ENCODE assay signal across 26 mouse cellular contexts in the genomic region with DNA sequence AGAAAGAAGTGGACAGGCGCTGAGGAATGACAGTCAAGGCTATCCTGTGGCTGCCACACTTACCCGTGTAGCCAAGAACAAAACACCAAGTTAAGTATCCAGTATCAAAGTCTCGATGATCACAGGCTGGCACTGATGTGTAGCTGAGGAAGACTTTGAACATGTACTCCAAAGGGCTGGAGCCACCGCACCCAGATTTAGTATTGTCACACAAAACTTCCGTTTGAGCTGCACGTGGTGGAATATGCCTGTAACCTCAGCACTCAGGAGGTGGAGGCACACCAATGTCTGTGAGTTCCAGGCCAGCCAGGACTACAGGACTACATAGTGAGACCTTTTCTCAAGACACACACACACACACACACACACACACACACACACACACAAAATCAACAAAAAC. TPM values are rescaled to one million over a fixed set of nuclear protein-coding genes. Genes with fewer than 3 reads are reported as not detected.
DNase-seq lines count a peak whose midpoint lies in the region; ATAC-seq and TF ChIP-seq lines count a peak whose summit lies in the region.
"Had no signal": no experiment of that assay in that cellular context is flagged by ENCODE, and none has a peak within 500 bp of the region (broad histone marks: within the 10 kb centered on the region; RNA-seq: fewer than 3 reads in every experiment).

No protein-coding gene starts in this region.

- no peak for TF ChIP-seq CTCF in small intestine, adult 2 months (IDR thresholded peaks at IDR 0.05; ENCODE audit: extremely low read depth, insufficient read length, insufficient replicate concordance, low read depth, low read length)

- H3K9ac ChIP-seq in liver, embryonic 12.5 days = no peak overlapping the region
- H3K9ac ChIP-seq: embryonic facial prominence, embryonic 13.5 days; embryonic facial prominence, embryonic 15.5 days; forebrain, embryonic 12.5 days had no signal

- no peak overlapping the region for H3K4me2 ChIP-seq in liver, embryonic 12.5 days
- H3K4me2 ChIP-seq: embryonic facial prominence, embryonic 13.5 days; embryonic facial prominence, embryonic 15.5 days; forebrain, embryonic 12.5 days had no signal

- DNase-seq in CD4-positive helper T cell, adult 2 months (ENCODE audit: low read depth, low spot score) = peak; percentile 50
- DNase-seq in T-cell, adult 2 months (ENCODE audit: low spot score) = peak; percentile 34
- no peak for DNase-seq in frontal cortex, postnatal 10 days (ENCODE audit: low spot score in 2 of 2)
- DNase-seq: adrenal gland, adult 2 months; adrenal gland, postnatal 10 days; adrenal gland, postnatal 25 days; cerebellum, adult 11 months; cerebellum, adult 18-20 months; cerebellum, adult 8-10 months; cerebellum, adult 9-11 months; cerebellum, postnatal 14 days; cerebellum, postnatal 36 days; embryo, embryonic 11 days had no signal

- peak overlapping the region; percentile 13; the same call in 1 of the 2 replicates for H3K27ac ChIP-seq in small intestine, adult 2 months (ENCODE audit: insufficient read depth, low read depth, low read length)
- no peak overlapping the region for H3K27ac ChIP-seq in liver, embryonic 12.5 days
- H3K27ac ChIP-seq: embryonic facial prominence, embryonic 13.5 days; embryonic facial prominence, embryonic 15.5 days; forebrain, embryonic 10.5 days; forebrain, embryonic 12.5 days had no signal

- no peak for ATAC-seq in liver, embryonic 12.5 days
- ATAC-seq: CD4-positive, CD25-positive, alpha-beta regulatory T cell, adult 4 months; forebrain, embryonic 14.5 days; forebrain, embryonic 16.5 days; Patski had no signal

- H3K4me1 ChIP-seq in small intestine, adult 2 months (ENCODE audit: control insufficient read depth, insufficient read depth, insufficient read length, low read length) = peaks cover 2% of the 10 kb centered on the region; the same call in 1 of the 2 replicates
- H3K4me1 ChIP-seq in liver, embryonic 12.5 days = peaks cover 27% of the 10 kb centered on the region

- no peaks in the 10 kb centered on the region for H3K9me3 ChIP-seq in liver, embryonic 12.5 days (replicated peaks)
- H3K9me3 ChIP-seq: embryonic facial prominence, embryonic 13.5 days; embryonic facial prominence, embryonic 15.5 days; forebrain, embryonic 10.5 days; forebrain, embryonic 12.5 days; G1E had no signal

- no peaks in the 10 kb centered on the region for H3K27me3 ChIP-seq in small intestine, adult 2 months (ENCODE audit: control insufficient read depth, insufficient read depth, low read length)
- H3K27me3 ChIP-seq in liver, embryonic 12.5 days (replicated peaks) = no peaks in the 10 kb centered on the region
- H3K27me3 ChIP-seq: CH12.LX; embryonic facial prominence, embryonic 13.5 days; embryonic facial prominence, embryonic 15.5 days; forebrain, embryonic 12.5 days; Patski had no signal

- 43% methylated on average over 6 of the region's 6 CpGs for WGBS in small intestine, adult 2 months
- 80% methylated on average over 6 of the region's 6 CpGs for WGBS in liver, embryonic 12.5 days (ENCODE audit: insufficient replicate concordance)

- no peak overlapping the region for H3K4me3 ChIP-seq in small intestine, adult 2 months (ENCODE audit: low read depth, low read length)
- no peak overlapping the region for H3K4me3 ChIP-seq in liver, embryonic 12.5 days
- H3K4me3 ChIP-seq: embryonic facial prominence, embryonic 13.5 days; embryonic facial prominence, embryonic 15.5 days; erythroblast, embryonic 14.5 days; forebrain, embryonic 10.5 days; forebrain, embryonic 12.5 days had no signal

- H3K36me3 ChIP-seq in small intestine, adult 2 months (ENCODE audit: control insufficient read depth, insufficient read depth, low read length) = no peaks in the 10 kb centered on the region
- no peaks in the 10 kb centered on the region for H3K36me3 ChIP-seq in liver, embryonic 12.5 days
- H3K36me3 ChIP-seq: G1E had no signal

- no peak for TF ChIP-seq POLR2A in small intestine, adult 2 months (IDR thresholded peaks at IDR 0.05; ENCODE audit: low read depth, low read length)

RNA-seq across cellular contexts. Expression of a gene that starts 3.2 kb away (rescaled TPM):
- polyA plus RNA-seq in small intestine, adult 2 months (2012; rRNA removed) = 103 and 183 TPM in 2 replicates
- polyA plus RNA-seq in liver, embryonic 12.5 days (2016; fragmentation: Nextera tagmentation; extraction: Ambion mirVana) = 6.6 and 6.8 TPM in 2 replicates

RNA-seq across cellular contexts. Expression of a gene that starts 13.0 kb away (rescaled TPM):
- 5.0 and 5.8 TPM in 2 replicates for polyA plus RNA-seq in small intestine, adult 2 months (2012; rRNA removed)
- 0.69 and 0.93 TPM in 2 replicates for polyA plus RNA-seq in liver, embryonic 12.5 days (2016; fragmentation: Nextera tagmentation; extraction: Ambion mirVana)

Comparison
In these comparisons a context has a peak if more than half of its experiments do, and no peak if none do; other contexts are left out.
1. DNase-seq: peak in CD4-positive helper T cell, adult 2 months (single experiment) and T-cell, adult 2 months (single experiment); none in frontal cortex, postnatal 10 days (0 of 2).
2. RNA of a gene that starts 3.2 kb away (polyA plus RNA-seq): 103 to 183 TPM in small intestine, adult 2 months; 6.6 to 6.8 TPM in liver, embryonic 12.5 days; every median in the first group is over 10 times any median in the second.